Mouse (Mus musculus): ENCODE data around the gene Dbx1. TPM values are rescaled to one million over a fixed set of nuclear protein-coding genes. Genes with fewer than 3 reads are reported as not detected.

Gene Dbx1
- polyA plus RNA-seq, 1 experiment from 2014 or later: not detected

- WGBS: 40% methylated on average over 18 of the region's 18 CpGs
- ATAC-seq (ENCODE audit: low FRiP score, low TSS enrichment) (no peak), DNase-seq (ENCODE audit: low spot score) (no peak)
- Histone ChIP-seq H3K36me3 (ENCODE audit: control insufficient read depth, insufficient read depth, low read length) (no peaks in the 10 kb centered on the region), H3K4me1 (replicated peaks; ENCODE audit: control insufficient read depth, insufficient read depth) (no peaks in the 10 kb centered on the region), H3K4me3 (ENCODE audit: low read depth, low read length) (no peak overlapping the region), H3K27ac (replicated peaks) (no peak overlapping the region), H3K27me3 (ENCODE audit: control insufficient read depth, insufficient read depth, low read length) (peaks cover 20% of the 10 kb centered on the region), H3K9ac (ENCODE audit: low read length) (no peak overlapping the region), H3K4me2 (replicated peaks; ENCODE audit: low read depth) (no peak overlapping the region), H3K9me3 (ENCODE audit: control insufficient read depth, low read length) (no peaks in the 10 kb centered on the region)
- TF ChIP-seq CTCF (IDR thresholded peaks at IDR 0.05; ENCODE audit: low read depth) (no peak), EP300 (optimal IDR thresholded peaks at IDR 0.05) (no peak)
Observed at GRCm38 (mm10) chr7:49639864-49640708, 3.4 kb upstream of the Dbx1 start.

GRCm38 (mm10) chr7:49638941-49639776, 2.5 kb upstream of the Dbx1 start:
- Histone ChIP-seq H3K27ac (replicated peaks) (no peak overlapping the region), H3K4me1 (replicated peaks; ENCODE audit: control insufficient read depth, insufficient read depth) (no peaks in the 10 kb centered on the region), H3K27me3 (ENCODE audit: control insufficient read depth, insufficient read depth, low read length) (peaks cover 20% of the 10 kb centered on the region), H3K36me3 (ENCODE audit: control insufficient read depth, insufficient read depth, low read length) (no peaks in the 10 kb centered on the region), H3K4me3 (ENCODE audit: low read depth, low read length) (no peak overlapping the region), H3K4me2 (replicated peaks; ENCODE audit: low read depth) (no peak overlapping the region), H3K9ac (ENCODE audit: low read length) (no peak overlapping the region), H3K9me3 (ENCODE audit: control insufficient read depth, low read length) (no peaks in the 10 kb centered on the region)
- WGBS: 6% methylated on average over 35 of the region's 35 CpGs
- no peak for ATAC-seq (ENCODE audit: low FRiP score, low TSS enrichment)
- no peak for DNase-seq (ENCODE audit: low spot score)
- TF ChIP-seq CTCF (IDR thresholded peaks at IDR 0.05; ENCODE audit: low read depth) (no peak), EP300 (optimal IDR thresholded peaks at IDR 0.05) (no peak)

- Histone ChIP-seq H3K4me3 (ENCODE audit: low read depth, low read length) (no peak overlapping the region), H3K4me1 (replicated peaks; ENCODE audit: control insufficient read depth, insufficient read depth) (no peaks in the 10 kb centered on the region; the same call in 1 of the 2 replicates), H3K27ac (replicated peaks) (no peak overlapping the region), H3K9ac (ENCODE audit: low read length) (no peak overlapping the region), H3K36me3 (ENCODE audit: control insufficient read depth, insufficient read depth, low read length) (no peaks in the 10 kb centered on the region), H3K27me3 (ENCODE audit: control insufficient read depth, insufficient read depth, low read length) (peaks cover 28% of the 10 kb centered on the region), H3K4me2 (replicated peaks; ENCODE audit: low read depth) (no peak overlapping the region), H3K9me3 (ENCODE audit: control insufficient read depth, low read length) (no peaks in the 10 kb centered on the region)
- no peak for DNase-seq (ENCODE audit: low spot score)
- ATAC-seq (ENCODE audit: low FRiP score, low TSS enrichment): no peak
- no peak for TF ChIP-seq EP300 (optimal IDR thresholded peaks at IDR 0.05)
- TF ChIP-seq CTCF (IDR thresholded peaks at IDR 0.05; ENCODE audit: low read depth): no peak
- WGBS: 2% methylated on average over 21 of the region's 21 CpGs
Observed at GRCm38 (mm10) chr7:49637851-49638663, 1.4 kb upstream of the Dbx1 start.

GRCm38 (mm10) chr7:49637281-49637680, 632 bp upstream of the Dbx1 start:
- ATAC-seq (ENCODE audit: low FRiP score, low TSS enrichment) (no peak), DNase-seq (ENCODE audit: low spot score) (no peak)
- 6% methylated on average over 9 of the region's 9 CpGs for WGBS

GRCm38 (mm10) chr7:49635971-49636370, 678 bp downstream of the Dbx1 start:
- H3K36me3 ChIP-seq (ENCODE audit: control insufficient read depth, insufficient read depth, low read length): no peaks in the 10 kb centered on the region
- no peak for DNase-seq (ENCODE audit: low spot score)
- WGBS: 2% methylated on average over 22 of the region's 22 CpGs
- no peak for ATAC-seq (ENCODE audit: low FRiP score, low TSS enrichment)
- H3K27ac ChIP-seq (replicated peaks): no peak overlapping the region
- H3K4me1 ChIP-seq (replicated peaks; ENCODE audit: control insufficient read depth, insufficient read depth): no peaks in the 10 kb centered on the region; the same call in 1 of the 2 replicates
- H3K9ac ChIP-seq (ENCODE audit: low read length): no peak overlapping the region
- H3K9me3 ChIP-seq (ENCODE audit: control insufficient read depth, low read length): no peaks in the 10 kb centered on the region
- H3K27me3 ChIP-seq (ENCODE audit: control insufficient read depth, insufficient read depth, low read length): peaks cover 33% of the 10 kb centered on the region
- H3K4me3 ChIP-seq (ENCODE audit: low read depth, low read length): no peak overlapping the region; the same call in 1 of the 2 replicates
- no peak overlapping the region for H3K4me2 ChIP-seq (replicated peaks; ENCODE audit: low read depth)
- TF ChIP-seq EP300 (optimal IDR thresholded peaks at IDR 0.05) (no peak), CTCF (IDR thresholded peaks at IDR 0.05; ENCODE audit: low read depth) (no peak)

More at GRCm38 (mm10) chr7:49637281-49637680, 632 bp upstream of the Dbx1 start:
- TF ChIP-seq EP300 (optimal IDR thresholded peaks at IDR 0.05) (no peak), CTCF (IDR thresholded peaks at IDR 0.05; ENCODE audit: low read depth) (no peak)
- no peaks in the 10 kb centered on the region for H3K36me3 ChIP-seq (ENCODE audit: control insufficient read depth, insufficient read depth, low read length)
- H3K27me3 ChIP-seq (ENCODE audit: control insufficient read depth, insufficient read depth, low read length): peaks cover 30% of the 10 kb centered on the region
- no peak overlapping the region for H3K27ac ChIP-seq (replicated peaks)
- H3K4me2 ChIP-seq (replicated peaks; ENCODE audit: low read depth): no peak overlapping the region
- no peak overlapping the region for H3K4me3 ChIP-seq (ENCODE audit: low read depth, low read length)
- no peaks in the 10 kb centered on the region for H3K9me3 ChIP-seq (ENCODE audit: control insufficient read depth, low read length)
- H3K4me1 ChIP-seq (replicated peaks; ENCODE audit: control insufficient read depth, insufficient read depth): no peaks in the 10 kb centered on the region; the same call in 1 of the 2 replicates
- H3K9ac ChIP-seq (ENCODE audit: low read length): no peak overlapping the region

All from stomach, postnatal 0 days (tissue).